Mouse (Mus musculus): ENCODE measurements around the gene Ccl12.

Gene Ccl12

GRCm38 (mm10) chr11:82139492-82140094 lies 37.9 kb downstream of the Ccl12 start:
- DNase-seq (ENCODE audit: low spot score in 2 of 2), result no peak

Data from frontal cortex, postnatal 36 days (tissue).